8 mouse cellular contexts compared by ENCODE assay signal in genomic region chr17:36270956-36271585, GRCm38 (mm10). TPM values are rescaled to one million over a fixed set of nuclear protein-coding genes. Genes with fewer than 3 reads are reported as not detected.
DNase-seq lines count a peak whose midpoint lies in the region; ATAC-seq and TF ChIP-seq lines count a peak whose summit lies in the region.

No protein-coding gene starts in this region.

- peak overlapping the region; percentile 96 for H3K9ac ChIP-seq in heart, embryonic 13.5 days
- H3K9ac ChIP-seq in liver, embryonic 11.5 days (ENCODE audit: low read depth, low read length): peak overlapping the region; percentile 95

- H3K27me3 ChIP-seq in heart, embryonic 13.5 days (replicated peaks): no peaks in the 10 kb centered on the region
- no peaks in the 10 kb centered on the region for H3K27me3 ChIP-seq in liver, embryonic 11.5 days (replicated peaks; ENCODE audit: control insufficient read depth, insufficient read depth, low read length)
- no peaks in the 10 kb centered on the region for H3K27me3 ChIP-seq in myocyte (ENCODE audit: control insufficient read depth, insufficient read depth, insufficient read length)

- WGBS in heart, embryonic 13.5 days: under 1% methylated on average over 70 of the region's 84 CpGs
- under 1% methylated on average over 75 of the region's 84 CpGs for WGBS in liver, embryonic 11.5 days

- peaks cover 53% of the 10 kb centered on the region for H3K36me3 ChIP-seq in heart, embryonic 13.5 days
- peaks cover 16% of the 10 kb centered on the region for H3K36me3 ChIP-seq in liver, embryonic 11.5 days (ENCODE audit: control insufficient read depth, insufficient read depth, low read length)
- H3K36me3 ChIP-seq in myocyte (ENCODE audit: control insufficient read depth, insufficient read depth): peaks cover 5% of the 10 kb centered on the region

- peak; percentile 63 for TF ChIP-seq POLR2A in myocyte (IDR thresholded peaks at IDR 0.05; ENCODE audit: insufficient read length, low read depth)

- peak overlapping the region; percentile 97 for H3K4me3 ChIP-seq in heart, embryonic 13.5 days
- H3K4me3 ChIP-seq in liver, embryonic 11.5 days (ENCODE audit: low read depth, low read length): peak overlapping the region; percentile 87
- peak overlapping the region; percentile 83 for H3K4me3 ChIP-seq in myocyte

- peak overlapping the region; percentile 94 for H3K4me2 ChIP-seq in heart, embryonic 13.5 days
- peak overlapping the region; percentile 95 for H3K4me2 ChIP-seq in liver, embryonic 11.5 days
- H3K4me2 ChIP-seq in myocyte (ENCODE audit: low read depth): peak overlapping the region; percentile 78

- ATAC-seq in CD4-positive, CD25-positive, alpha-beta regulatory T cell, adult 4 months: peak; percentile 76
- peak; percentile 83 for ATAC-seq in heart, embryonic 13.5 days (ENCODE audit: extremely low read depth, insufficient number of reproducible peaks, low FRiP score, low TSS enrichment)
- ATAC-seq in liver, embryonic 11.5 days (replicated peaks; ENCODE audit: low FRiP score): peak; percentile 87

- H3K4me1 ChIP-seq in heart, embryonic 13.5 days: peaks cover 31% of the 10 kb centered on the region
- peaks cover 23% of the 10 kb centered on the region for H3K4me1 ChIP-seq in liver, embryonic 11.5 days (replicated peaks; ENCODE audit: control insufficient read depth, insufficient read depth, low read length)

- DNase-seq in c-Kit-negative CD71-positive TER-119-positive erythroid progenitor cells, embryonic 14.5 days (ENCODE audit: low read depth, low spot score): peak; percentile 53
- DNase-seq in fibroblast of lung, adult 2 months (ENCODE audit: low read depth): peak; percentile 36
- DNase-seq in kidney, postnatal 10 days: peak; percentile 92
- DNase-seq in liver, embryonic 11.5 days (ENCODE audit: low spot score): peak; percentile 91
- peak; percentile 82 to 93 for DNase-seq in spleen, postnatal 4 days (ENCODE audit: low spot score in 2 of 2)

- H3ac ChIP-seq in myocyte (ENCODE audit: control insufficient read depth, insufficient read length): peak overlapping the region; percentile 82

- H3K27ac ChIP-seq in heart, embryonic 13.5 days (replicated peaks): peak overlapping the region; percentile 90
- H3K27ac ChIP-seq in liver, embryonic 11.5 days (ENCODE audit: low read depth, low read length): peak overlapping the region; percentile 89

- peaks cover 46% of the 10 kb centered on the region for H3K79me2 ChIP-seq in myocyte (ENCODE audit: control insufficient read depth, insufficient read depth)

- H3K9me3 ChIP-seq in heart, embryonic 13.5 days: no peaks in the 10 kb centered on the region
- H3K9me3 ChIP-seq in liver, embryonic 11.5 days (ENCODE audit: control insufficient read depth, low read length): no peaks in the 10 kb centered on the region

TF ChIP-seq in myocyte, 11 proteins besides CTCF, POLR2A, EP300 and RAD21:
- peak in 2 of 3 experiments; percentile 55 to 68 for TF ChIP-seq MYOD1 (IDR thresholded peaks at IDR 0.05; ENCODE audit: control insufficient read depth in 1 of 3, insufficient read length in 2 of 3, low read depth in 2 of 3)
- TF ChIP-seq POLR2AphosphoS2 (IDR thresholded peaks at IDR 0.05; ENCODE audit: insufficient read length, low read depth): peak; percentile 66
- TF ChIP-seq E2F4 (IDR thresholded peaks at IDR 0.05; ENCODE audit: insufficient read depth): peak; percentile 2
- no peak for TF ChIP-seq TCF12 (IDR thresholded peaks at IDR 0.05; ENCODE audit: insufficient read depth, poor library complexity, severe bottlenecking)
- TF ChIP-seq TCF3 (IDR thresholded peaks at IDR 0.05; ENCODE audit: insufficient read length, low read depth): no peak
- TF ChIP-seq SRF (IDR thresholded peaks at IDR 0.05; ENCODE audit: control insufficient read depth, insufficient read length, low read depth): no peak
- TF ChIP-seq MYOG (IDR thresholded peaks at IDR 0.05; ENCODE audit: control insufficient read depth in 1 of 3, insufficient read depth in 1 of 3, insufficient read length in 2 of 3, low read depth in 2 of 3): peak in 2 of 3 experiments; percentile 76 to 84

RNA-seq across cellular contexts. Expression of gene Trim39, which starts 1.0 kb away (rescaled TPM):
- polyA plus RNA-seq in CD4-positive, CD25-positive, alpha-beta regulatory T cell, adult 4 months (2017; shearing (Covaris generic)): 10 to 100 TPM; 17.2 to 25.9 TPM
- polyA plus RNA-seq in heart, embryonic 13.5 days (2015; fragmentation: Nextera tagmentation; extraction: Ambion mirVana): 10.4 and 11.7 TPM in 2 replicates
- 13.1 and 14.9 TPM in 2 replicates for polyA plus RNA-seq in liver, embryonic 11.5 days (2014; fragmentation: Nextera tagmentation; extraction: Ambion mirVana)
- 5.5 TPM for polyA plus RNA-seq in myocyte (2012; fragmentation: generic; extraction: Trizol)

RNA-seq across cellular contexts. Expression of gene Rpp21, which starts 13.2 kb away (rescaled TPM):
- polyA plus RNA-seq in CD4-positive, CD25-positive, alpha-beta regulatory T cell, adult 4 months (2017; shearing (Covaris generic)): 100 to 1,000 TPM; 191 to 211 TPM
- 85.0 and 91.8 TPM in 2 replicates for polyA plus RNA-seq in heart, embryonic 13.5 days (2015; fragmentation: Nextera tagmentation; extraction: Ambion mirVana)
- polyA plus RNA-seq in liver, embryonic 11.5 days (2014; fragmentation: Nextera tagmentation; extraction: Ambion mirVana): 101 and 112 TPM in 2 replicates
- 59.2 TPM for polyA plus RNA-seq in myocyte (2012; fragmentation: generic; extraction: Trizol)

RNA-seq across cellular contexts. Expression of gene H2-M10.2, which starts 15.2 kb away (rescaled TPM):
- polyA plus RNA-seq in CD4-positive, CD25-positive, alpha-beta regulatory T cell, adult 4 months (2017; shearing (Covaris generic)): under 1 TPM in 1 of 2 experiments, not detected in 1; 0.39 TPM
- polyA plus RNA-seq in heart, embryonic 13.5 days (2015; fragmentation: Nextera tagmentation; extraction: Ambion mirVana): 0.13 TPM in 1 of 2 replicates, not detected in the other
- 0.25 TPM in 1 of 2 replicates, not detected in the other for polyA plus RNA-seq in liver, embryonic 11.5 days (2014; fragmentation: Nextera tagmentation; extraction: Ambion mirVana)
- polyA plus RNA-seq in myocyte (2012; fragmentation: generic; extraction: Trizol): not detected

RNA-seq across cellular contexts. Expression of gene H2-M10.1, which starts 54.9 kb away (rescaled TPM):
- polyA plus RNA-seq in CD4-positive, CD25-positive, alpha-beta regulatory T cell, adult 4 months (2017; shearing (Covaris generic)): not detected
- not detected in 2 replicates for polyA plus RNA-seq in heart, embryonic 13.5 days (2015; fragmentation: Nextera tagmentation; extraction: Ambion mirVana)
- polyA plus RNA-seq in liver, embryonic 11.5 days (2014; fragmentation: Nextera tagmentation; extraction: Ambion mirVana): not detected in 2 replicates
- 1.4 TPM for polyA plus RNA-seq in myocyte (2012; fragmentation: generic; extraction: Trizol)

Comparison
In these comparisons a context has a peak if more than half of its experiments do, and no peak if none do; other contexts are left out.
1. Peak in every context shown above with its lines: DNase-seq, ATAC-seq, H3K4me3 ChIP-seq and H3K27ac ChIP-seq.
2. DNase-seq: peak in every context shown above with its lines; median percentile 92 in kidney, postnatal 10 days; 91 in liver, embryonic 11.5 days; 88 in spleen, postnatal 4 days; 53 in c-Kit-negative CD71-positive TER-119-positive erythroid progenitor cells, embryonic 14.5 days; 36 in fibroblast of lung, adult 2 months.